ENCODE assay signal across 29 mouse cellular contexts in the genomic region with DNA sequence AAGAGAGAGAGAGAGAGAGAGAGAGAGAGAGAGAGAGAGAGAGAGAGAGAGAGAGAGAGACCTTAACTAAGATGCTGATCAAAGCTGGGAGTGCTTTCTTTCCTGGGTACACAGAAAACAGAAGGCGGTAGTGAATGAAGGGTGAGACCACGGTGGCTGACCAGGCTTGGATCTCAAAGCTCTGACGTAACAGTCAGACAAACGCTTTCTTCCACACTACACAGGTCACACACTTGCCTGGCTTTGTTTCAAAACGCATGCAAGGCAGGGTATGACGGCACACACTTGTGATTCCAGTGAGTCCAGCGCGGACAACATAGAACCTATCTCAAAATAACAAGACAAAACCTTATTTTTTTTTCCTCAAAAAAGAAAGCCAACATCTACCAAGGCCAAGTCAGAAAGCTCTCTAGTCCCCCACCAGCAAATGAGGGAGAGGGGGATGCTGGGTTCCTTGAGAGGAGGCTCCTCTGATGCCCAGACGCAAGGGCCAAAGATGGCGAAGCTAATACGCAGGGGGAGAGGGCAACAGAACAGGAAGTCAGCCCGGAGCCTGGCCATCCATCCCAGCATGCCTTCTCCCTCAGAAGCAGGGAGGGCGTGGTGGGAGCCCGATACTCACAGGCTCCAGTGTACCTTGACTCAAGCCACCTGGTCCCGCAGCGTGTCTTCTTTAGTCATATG.
DNase-seq lines count a peak whose midpoint lies in the region; ATAC-seq and TF ChIP-seq lines count a peak whose summit lies in the region.
"Had no signal": no experiment of that assay in that cellular context is flagged by ENCODE, and none has a peak within 500 bp of the region (broad histone marks: within the 10 kb centered on the region; RNA-seq: fewer than 3 reads in every experiment).

No protein-coding gene starts in this region.

- no peaks in the 10 kb centered on the region for H3K36me3 ChIP-seq in forebrain, postnatal 0 days (ENCODE audit: insufficient read depth)
- H3K36me3 ChIP-seq in hindbrain, embryonic 13.5 days = no peaks in the 10 kb centered on the region
- H3K36me3 ChIP-seq: embryonic facial prominence, embryonic 10.5 days; embryonic facial prominence, embryonic 13.5 days; forebrain, embryonic 12.5 days; forebrain, embryonic 15.5 days; G1E; heart, embryonic 12.5 days; heart, embryonic 15.5 days; hindbrain, embryonic 15.5 days had no signal

- ATAC-seq in frontal cortex, adult (ENCODE audit: low TSS enrichment) = 0 out of 2 replicates have a peak, but pooled peaks have one; percentile 31
- no peak for ATAC-seq in forebrain, postnatal 0 days
- ATAC-seq in hindbrain, embryonic 13.5 days (ENCODE audit: low FRiP score) = no peak
- ATAC-seq: activated CD4-positive, CD25-positive, alpha-beta regulatory T cell, adult 4 months; forebrain, embryonic 15.5 days; intestine, postnatal 0 days; Patski had no signal

- no peaks in the 10 kb centered on the region for H3K4me1 ChIP-seq in forebrain, postnatal 0 days (ENCODE audit: insufficient read depth)
- 0 out of 2 replicates have a peak, but pooled peaks cover 3% of the 10 kb centered on the region for H3K4me1 ChIP-seq in hindbrain, embryonic 13.5 days (replicated peaks)
- H3K4me1 ChIP-seq: embryonic facial prominence, embryonic 10.5 days; embryonic facial prominence, embryonic 13.5 days; forebrain, embryonic 12.5 days; forebrain, embryonic 15.5 days; heart, embryonic 15.5 days; hindbrain, embryonic 15.5 days had no signal

- H3K4me3 ChIP-seq in forebrain, postnatal 0 days (ENCODE audit: low read depth, low read length) = no peak overlapping the region
- H3K4me3 ChIP-seq in hindbrain, embryonic 13.5 days = no peak overlapping the region
- H3K4me3 ChIP-seq: embryonic facial prominence, embryonic 10.5 days; embryonic facial prominence, embryonic 13.5 days; erythroblast, embryonic 14.5 days; forebrain, embryonic 12.5 days; forebrain, embryonic 15.5 days; heart, embryonic 12.5 days; heart, embryonic 15.5 days; hindbrain, embryonic 15.5 days had no signal

- H3K9me3 ChIP-seq in forebrain, postnatal 0 days (ENCODE audit: low read length) = no peaks in the 10 kb centered on the region
- H3K9me3 ChIP-seq in hindbrain, embryonic 13.5 days = peaks cover 6% of the 10 kb centered on the region
- H3K9me3 ChIP-seq: embryonic facial prominence, embryonic 10.5 days; embryonic facial prominence, embryonic 13.5 days; forebrain, embryonic 15.5 days; heart, embryonic 15.5 days; hindbrain, embryonic 15.5 days had no signal

- no peaks in the 10 kb centered on the region for H3K27me3 ChIP-seq in forebrain, postnatal 0 days (ENCODE audit: insufficient read depth, low read length)
- H3K27me3 ChIP-seq in hindbrain, embryonic 13.5 days = peaks cover 6% of the 10 kb centered on the region; the same call in 1 of the 2 replicates
- H3K27me3 ChIP-seq: embryonic facial prominence, embryonic 13.5 days; forebrain, embryonic 12.5 days; forebrain, embryonic 15.5 days; heart, embryonic 12.5 days; heart, embryonic 15.5 days; hindbrain, embryonic 15.5 days; Patski had no signal

- no peak for DNase-seq in frontal cortex, postnatal 10 days (ENCODE audit: low spot score in 2 of 2)
- peak; percentile 65 for DNase-seq in ES-CJ7 (ENCODE audit: low read depth, low spot score)
- peak; percentile 74 for DNase-seq in ZHBTc4 (ENCODE audit: low read depth, low spot score)
- no peak for DNase-seq in forebrain, postnatal 0 days
- DNase-seq: adrenal gland, adult 8-10 months; adrenal gland, postnatal 25 days; cerebellum, adult 11-12 months; cerebellum, adult 8-10 months; cerebellum, postnatal 10 days; cerebellum, postnatal 36 days; embryo, embryonic 11 days; gastrocnemius, postnatal 25 days; heart, adult 18-20 months; heart, postnatal 14 days; heart, postnatal 4 days had no signal

- no peak overlapping the region for H3K9ac ChIP-seq in forebrain, postnatal 0 days
- H3K9ac ChIP-seq in hindbrain, embryonic 13.5 days = no peak overlapping the region
- H3K9ac ChIP-seq: embryonic facial prominence, embryonic 13.5 days; forebrain, embryonic 12.5 days; forebrain, embryonic 15.5 days; heart, embryonic 12.5 days; heart, embryonic 15.5 days; hindbrain, embryonic 15.5 days had no signal

- no peak overlapping the region for H3K4me2 ChIP-seq in forebrain, postnatal 0 days (ENCODE audit: low read depth)
- no peak overlapping the region for H3K4me2 ChIP-seq in hindbrain, embryonic 13.5 days
- H3K4me2 ChIP-seq: embryonic facial prominence, embryonic 13.5 days; forebrain, embryonic 12.5 days; forebrain, embryonic 15.5 days; heart, embryonic 12.5 days; heart, embryonic 15.5 days; hindbrain, embryonic 15.5 days had no signal

- no peak for TF ChIP-seq CTCF in forebrain, postnatal 0 days (IDR thresholded peaks at IDR 0.05; ENCODE audit: low read depth)

- no peak overlapping the region for H3K27ac ChIP-seq in forebrain, postnatal 0 days (ENCODE audit: low read depth, low read length)
- H3K27ac ChIP-seq in hindbrain, embryonic 13.5 days = no peak overlapping the region
- H3K27ac ChIP-seq: embryonic facial prominence, embryonic 10.5 days; embryonic facial prominence, embryonic 13.5 days; forebrain, embryonic 12.5 days; forebrain, embryonic 15.5 days; heart, embryonic 15.5 days; hindbrain, embryonic 15.5 days had no signal

- WGBS in forebrain, postnatal 0 days = 91% methylated on average over 16 of the region's 16 CpGs
- 93% methylated on average over 16 of the region's 16 CpGs for WGBS in hindbrain, embryonic 13.5 days

Comparison
In these comparisons a context has a peak if more than half of its experiments do, and no peak if none do; other contexts are left out.
1. DNase-seq: peak in ES-CJ7 (single experiment) and ZHBTc4 (single experiment); none in frontal cortex, postnatal 10 days (0 of 2) and forebrain, postnatal 0 days (single experiment).